Mouse (Mus musculus) left cerebral cortex, postnatal 4 days (tissue): Measurements from ENCODE around the gene Gm21094. TPM values are rescaled to one million over a fixed set of nuclear protein-coding genes. Genes with fewer than 3 reads are reported as not detected.
"Not testable (repeated sequence)": the region's sequence is repeated elsewhere in the genome, so short reads cannot be mapped to it uniquely, and the experiment has no call there.

Experiments
- DNase-seq: peaks from one replicate; pipeline ENCODE4 v3.0.0-alpha.2; 2022
- intact Hi-C: fragments of 180-260 bp; cut with DNase I; formaldehyde crosslinking; loops from one replicate; pipeline ENCODE4 v1.15.1; 2025
- total RNA-seq, 2 experiments: library from RNA; stranded (reverse); gene quantifications; 2 replicates each; pipeline ENCODE4 v1.2.3; 2021

Gm21094 gene
- total RNA-seq, result not detected

DNA sequence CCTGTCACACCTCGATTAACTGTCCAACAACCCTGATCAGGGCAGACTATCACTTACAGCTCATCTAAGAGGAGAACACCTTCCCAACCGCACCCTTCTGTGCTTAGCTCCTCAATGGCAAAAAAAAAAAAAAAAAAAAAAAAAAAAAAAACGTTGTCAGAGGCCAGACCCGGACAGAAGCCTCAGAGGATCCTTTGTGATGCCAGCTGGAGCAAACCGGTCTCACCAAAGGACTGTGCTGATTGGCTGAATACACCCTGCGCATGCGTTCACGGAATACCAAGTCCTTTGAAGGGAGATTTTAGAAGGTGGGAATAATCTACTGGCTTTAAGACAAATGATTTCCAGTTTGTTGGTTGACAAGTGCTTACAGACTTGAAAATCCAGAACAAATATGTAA is at the start of gene Gm21094:
Gm21094 (minus strand) TSS at position 101 of the 400 bp plus-strand sequence.
- intact Hi-C loops, DNase-seq: not testable (repeated sequence)
